Mouse (Mus musculus) liver, embryonic 16.5 days (tissue): ENCODE measurements around the gene Olfr97. TPM values are rescaled to one million over a fixed set of nuclear protein-coding genes. Genes with fewer than 3 reads are reported as not detected.

ENCODE experiments used
- ATAC-seq: fragments of 200-750 bp; cut with Nextera tagmentation; 2 replicates; pipeline ENCODE4 v1.8.0; 2017; ENCODE audit warnings: low read depth, mild to moderate bottlenecking, moderate number of reproducible peaks, moderate library complexity
- H3K27ac ChIP-seq: fragments of 300-500 bp; sonication (generic); 2 replicates; pipeline ENCODE4 v1.5.1; 2014; ENCODE audit warnings: mild to moderate bottlenecking, low read length
- H3K27me3 ChIP-seq: fragments of 300-500 bp; sonication (generic); 2 replicates; pipeline ENCODE4 v1.6.1; 2014; ENCODE audit warnings: low read depth, low read length, mixed read lengths; ENCODE audit not compliant: control insufficient read depth, insufficient read depth
- H3K36me3 ChIP-seq: fragments of 300-500 bp; sonication (generic); 2 replicates; pipeline ENCODE4 v1.6.1; 2014; ENCODE audit warnings: mild to moderate bottlenecking; ENCODE audit not compliant: control insufficient read depth, insufficient read depth
- H3K4me1 ChIP-seq: fragments of 300-500 bp; sonication (generic); 2 replicates; pipeline ENCODE4 v1.6.1; 2014; ENCODE audit warnings: low read depth, low read length, mixed read lengths; ENCODE audit not compliant: control insufficient read depth
- H3K4me2 ChIP-seq: fragments of 300-500 bp; sonication (generic); 2 replicates; pipeline ENCODE4 v1.6.1; 2014; ENCODE audit warnings: low read depth, low read length, mixed read lengths
- H3K4me3 ChIP-seq: fragments of 300-500 bp; sonication (generic); 2 replicates; pipeline ENCODE4 v1.5.1; 2014; ENCODE audit warnings: low read depth, mild to moderate bottlenecking, low read length
- H3K9ac ChIP-seq: fragments of 300-500 bp; sonication (generic); 2 replicates; pipeline ENCODE4 v1.6.1; 2014; ENCODE audit warnings: low read depth, low read length
- H3K9me3 ChIP-seq: fragments of 300-500 bp; sonication (generic); replicated peaks from 2 replicates; pipeline ENCODE4 v1.6.1; 2016; ENCODE audit warnings: low read length; ENCODE audit not compliant: control insufficient read depth
- WGBS: fragments of 180-500 bp; shearing (Covaris S2); extraction: QIAGEN DNeasy Blood & Tissue Kit; methylation state at CpG from one replicate; pipeline ENCODE4 v1.1.7; 2014; ENCODE audit not compliant: insufficient replicate concordance; 5-methylcytosine and 5-hydroxymethylcytosine counted together
- polyA plus RNA-seq: library from polyadenylated mRNA; unstranded; fragments of >200 nt; fragmentation: Nextera tagmentation; extraction: Ambion mirVana; gene quantifications from 2 replicates; pipeline ENCODE4 v1.2.1, GENCODE M21; 2015

Olfr97 gene
- polyA plus RNA-seq, 1 experiment from 2014 or later = not detected

- no peak for ATAC-seq
- no peaks in the 10 kb centered on the region for H3K4me1 ChIP-seq
- H3K27ac ChIP-seq = no peak overlapping the region
- no peak overlapping the region for H3K4me2 ChIP-seq
- no peaks in the 10 kb centered on the region for H3K36me3 ChIP-seq
- no peaks in the 10 kb centered on the region for H3K27me3 ChIP-seq
- no peaks in the 10 kb centered on the region for H3K9me3 ChIP-seq
- H3K4me3 ChIP-seq = no peak overlapping the region
- no peak overlapping the region for H3K9ac ChIP-seq
Measured at GRCm38 (mm10) chr17:37249460-37249859, 12.3 kb upstream of the Olfr97 start.

GRCm38 (mm10) chr17:37246715-37247114 is 9.6 kb upstream of the Olfr97 start:
- no peaks in the 10 kb centered on the region for H3K4me1 ChIP-seq
- H3K9ac ChIP-seq = no peak overlapping the region
- H3K27ac ChIP-seq = no peak overlapping the region
- H3K4me3 ChIP-seq = no peak overlapping the region
- ATAC-seq = no peak
- H3K4me2 ChIP-seq = no peak overlapping the region
- H3K27me3 ChIP-seq = no peaks in the 10 kb centered on the region
- 22% methylated on average over 5 of the region's 5 CpGs for WGBS
- H3K9me3 ChIP-seq = no peaks in the 10 kb centered on the region
- H3K36me3 ChIP-seq = no peaks in the 10 kb centered on the region

- H3K9me3 ChIP-seq = no peaks in the 10 kb centered on the region
- no peak overlapping the region for H3K9ac ChIP-seq
- no peak overlapping the region for H3K27ac ChIP-seq
- no peak overlapping the region for H3K4me3 ChIP-seq
- no peaks in the 10 kb centered on the region for H3K4me1 ChIP-seq
- no peaks in the 10 kb centered on the region for H3K36me3 ChIP-seq
- H3K4me2 ChIP-seq = no peak overlapping the region
- ATAC-seq = peak; percentile 58; the same call in 1 of the 2 replicates
- H3K27me3 ChIP-seq = no peaks in the 10 kb centered on the region
- 32% methylated on average over 3 of the region's 3 CpGs for WGBS
Measured at GRCm38 (mm10) chr17:37242198-37242597, 5.1 kb upstream of the Olfr97 start.

GRCm38 (mm10) chr17:37221879-37222278 is 15.3 kb downstream of the Olfr97 start:
- Histone ChIP-seq H3K4me1 (no peaks in the 10 kb centered on the region), H3K27me3 (no peaks in the 10 kb centered on the region), H3K9me3 (no peaks in the 10 kb centered on the region), H3K9ac (no peak overlapping the region), H3K4me3 (no peak overlapping the region), H3K36me3 (no peaks in the 10 kb centered on the region), H3K4me2 (no peak overlapping the region), H3K27ac (no peak overlapping the region)
- 9% methylated on average over 1 of the region's 1 CpGs for WGBS
- ATAC-seq = no peak

GRCm38 (mm10) chr17:37219846-37220245 is 17.3 kb downstream of the Olfr97 start, which contains the start of gene Olfr96:
Gene Olfr96 (plus strand): TSS chr17:37220146.
- H3K27me3 ChIP-seq = no peaks in the 10 kb centered on the region

GRCm38 (mm10) chr17:37218486-37218885 is 18.6 kb downstream of the Olfr97 start:
- Histone ChIP-seq H3K27me3 (no peaks in the 10 kb centered on the region), H3K4me3 (no peak overlapping the region), H3K4me1 (no peaks in the 10 kb centered on the region), H3K36me3 (no peaks in the 10 kb centered on the region), H3K4me2 (no peak overlapping the region), H3K9me3 (no peaks in the 10 kb centered on the region), H3K9ac (no peak overlapping the region), H3K27ac (no peak overlapping the region)
- 53% methylated on average over 3 of the region's 3 CpGs for WGBS
- no peak for ATAC-seq

More at GRCm38 (mm10) chr17:37219846-37220245, 17.3 kb downstream of the Olfr97 start, which contains the start of gene Olfr96:
- no peak for ATAC-seq
- H3K9ac ChIP-seq = no peak within 1 kb of the TSS
- no peak within 1 kb of the TSS for H3K4me2 ChIP-seq
- no peak within 1 kb of the TSS for H3K27ac ChIP-seq
- H3K4me1 ChIP-seq = no peaks in the 10 kb centered on the region
- H3K9me3 ChIP-seq = no peaks in the 10 kb centered on the region
- 32% methylated on average over 4 of the region's 4 CpGs for WGBS
- no peak within 1 kb of the TSS for H3K4me3 ChIP-seq
- H3K36me3 ChIP-seq = no peaks in the 10 kb centered on the region

- no peak within 1 kb of the TSS for H3K9ac ChIP-seq
- WGBS = 37% methylated on average over 3 of the region's 3 CpGs
- ATAC-seq = no peak
Measured at GRCm38 (mm10) chr17:37213018-37213417, 24.1 kb downstream of the Olfr97 start, which contains the start of gene Olfr95. Gene Olfr95 (minus strand): TSS chr17:37213118.

GRCm38 (mm10) chr17:37210884-37211768 is 26.0 kb downstream of the Olfr97 start:
- H3K4me1 ChIP-seq = no peaks in the 10 kb centered on the region
- no peak overlapping the region for H3K27ac ChIP-seq
- H3K36me3 ChIP-seq = no peaks in the 10 kb centered on the region
- H3K9me3 ChIP-seq = no peaks in the 10 kb centered on the region
- no peak for ATAC-seq
- no peak overlapping the region for H3K4me3 ChIP-seq
- no peak overlapping the region for H3K4me2 ChIP-seq
- no peak overlapping the region for H3K9ac ChIP-seq
- H3K27me3 ChIP-seq = peaks cover 11% of the 10 kb centered on the region
- 14% methylated on average over 40 of the region's 40 CpGs for WGBS

More at GRCm38 (mm10) chr17:37213018-37213417, 24.1 kb downstream of the Olfr97 start, which contains the start of gene Olfr95:
- H3K4me1 ChIP-seq = no peaks in the 10 kb centered on the region
- no peak within 1 kb of the TSS for H3K4me2 ChIP-seq
- H3K27me3 ChIP-seq = peaks cover 11% of the 10 kb centered on the region
- no peak within 1 kb of the TSS for H3K27ac ChIP-seq
- no peaks in the 10 kb centered on the region for H3K9me3 ChIP-seq
- no peaks in the 10 kb centered on the region for H3K36me3 ChIP-seq
- H3K4me3 ChIP-seq = no peak within 1 kb of the TSS

- no peaks in the 10 kb centered on the region for H3K27me3 ChIP-seq
Measured at GRCm38 (mm10) chr17:37203917-37204236, 33.3 kb downstream of the Olfr97 start.

More at GRCm38 (mm10) chr17:37203917-37204236, 33.3 kb downstream of the Olfr97 start:
- Histone ChIP-seq H3K4me2 (no peak overlapping the region), H3K4me3 (no peak overlapping the region), H3K9ac (no peak overlapping the region), H3K4me1 (no peaks in the 10 kb centered on the region), H3K27ac (no peak overlapping the region), H3K36me3 (no peaks in the 10 kb centered on the region), H3K9me3 (no peaks in the 10 kb centered on the region)
- WGBS = 22% methylated on average over 3 of the region's 3 CpGs
- ATAC-seq = no peak
